7 mouse cellular contexts compared by ENCODE assay signal in genomic region chr14:31930367-31930766, GRCm38 (mm10).
DNase-seq lines count a peak whose midpoint lies in the region; TF ChIP-seq lines count a peak whose summit lies in the region.

No protein-coding gene starts in this region.

- intact Hi-C loops in gastrocnemius, postnatal 14 days (cut with DNase I; ENCODE audit: low total_unique reads): no loop called here

- no peak for TF ChIP-seq CTCF in lung, adult 2 months (IDR thresholded peaks at IDR 0.05; ENCODE audit: insufficient read depth, low read length)

- no peak overlapping the region for H3K4me3 ChIP-seq in lung, adult 2 months (replicated peaks; ENCODE audit: extremely low read depth, low read depth, low read length)

- H3K4me1 ChIP-seq in lung, adult 2 months (ENCODE audit: control insufficient read depth, insufficient read depth, low read length): peaks cover 8% of the 10 kb centered on the region

- WGBS in lung, adult 2 months: 15% methylated on average over 9 of the region's 9 CpGs

- no peak for TF ChIP-seq POLR2A in lung, adult 2 months (IDR thresholded peaks at IDR 0.05; ENCODE audit: borderline replicate concordance, extremely low read depth, low read depth, low read length)

- DNase-seq in right cerebral cortex, postnatal 4 days: peak; percentile 25
- DNase-seq in right cerebral cortex, adult 2 months (ENCODE audit: low spot score in 2 of 2): no peak
- DNase-seq in brain, adult 2 months (ENCODE audit: low read depth, low spot score): peak; percentile 81
- DNase-seq in gastrocnemius, postnatal 14 days: peak; percentile 70
- peak; percentile 94 for DNase-seq in kidney, adult 11 months
- peak; percentile 67 for DNase-seq in lung, adult 2 months
- DNase-seq in testis, postnatal 10 days (ENCODE audit: low spot score): peak; percentile 60

Comparison
In these comparisons a context has a peak if more than half of its experiments do, and no peak if none do; other contexts are left out.
1. DNase-seq: peak in right cerebral cortex, postnatal 4 days (single experiment), brain, adult 2 months (single experiment), gastrocnemius, postnatal 14 days (single experiment), kidney, adult 11 months (single experiment), lung, adult 2 months (single experiment) and testis, postnatal 10 days (single experiment); none in right cerebral cortex, adult 2 months (0 of 2).